Mouse (Mus musculus) liver, postnatal 0 days (tissue): ENCODE results near the gene Pou6f1.

Source experiments
- CTCF ChIP-seq: sonication (generic); IDR thresholded peaks from 2 replicates; pipeline ENCODE4 v1.5.1; 2016; ENCODE audit warnings: antibody characterized with exemption, low read depth
- EP300 ChIP-seq: IDR thresholded peaks from 2 replicates; pipeline ENCODE4 v1.6.1; 2016; ENCODE audit warnings: antibody characterized with exemption, low read depth, mild to moderate bottlenecking

DNA sequence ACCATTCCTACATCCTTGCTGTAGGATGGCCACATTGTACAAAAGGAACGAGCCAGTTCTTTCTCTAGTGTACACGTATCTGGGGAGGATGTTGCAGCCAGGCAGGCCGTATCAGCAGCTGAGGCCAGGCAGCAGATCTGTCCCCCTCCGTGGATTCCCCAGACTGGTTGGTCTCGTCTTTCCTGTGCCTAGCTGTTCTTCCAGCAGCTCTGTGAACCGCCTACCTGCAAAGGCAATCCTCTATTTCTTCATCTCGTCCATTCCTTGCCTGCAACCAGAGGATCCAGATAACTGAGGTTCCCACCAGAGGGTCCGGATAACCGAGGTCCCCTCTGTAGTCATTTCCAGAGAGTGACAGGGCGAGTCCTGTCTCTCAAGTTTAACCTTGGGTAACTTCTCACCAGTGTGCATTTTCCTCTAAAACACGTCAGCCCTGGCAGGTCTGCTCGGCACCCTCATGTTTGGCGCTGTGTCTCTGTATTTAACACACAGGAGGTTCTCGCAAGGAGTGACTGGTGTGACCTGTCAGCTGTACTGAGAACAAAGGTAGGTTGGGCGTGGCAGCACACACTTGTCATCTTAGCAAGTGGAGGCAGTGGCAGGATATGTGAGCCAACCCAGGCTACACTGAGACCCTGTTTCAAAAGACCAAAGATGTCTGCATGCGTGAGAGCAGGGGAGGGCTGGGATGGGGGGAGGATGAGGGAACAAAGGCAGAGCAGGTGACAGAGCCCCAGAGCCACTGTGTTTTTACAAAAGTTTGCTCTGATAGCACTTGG lies 40.4 kb upstream of the Pou6f1 start:
- TF ChIP-seq CTCF (no peak), EP300 (no peak)
